Mouse (Mus musculus) CH12.LX (cell line): ENCODE measurements around the gene Dennd1a. TPM values are rescaled to one million over a fixed set of nuclear protein-coding genes. Genes with fewer than 3 reads are reported as not detected.

Experiments used
- DNase-seq: peaks from one replicate; pipeline ENCODE4 v3.0.0-alpha.2; 2013; ENCODE audit errors: extremely low read depth
- H3K27ac ChIP-seq: 2 replicates; pipeline ENCODE4 v1.5.1; 2012; ENCODE audit warnings: low read depth, mild to moderate bottlenecking, control low read depth, moderate library complexity; ENCODE audit not compliant: insufficient read depth
- H3K27me3 ChIP-seq: replicated peaks from 2 replicates; pipeline ENCODE3; 2012; ENCODE audit warnings: inconsistent platforms
- H3K36me3 ChIP-seq, 2 experiments: replicated peaks in 1 of 2; 2 replicates each; pipeline versions ENCODE3 to v1.6.1; 2012; ENCODE audit warnings: inconsistent platforms in 1 of 2, low read length in 1 of 2, mild to moderate bottlenecking in 1 of 2, mixed read lengths in 1 of 2, moderate library complexity in 1 of 2; ENCODE audit not compliant: control insufficient read depth in 1 of 2, insufficient read depth in 1 of 2
- H3K4me1 ChIP-seq, 2 experiments: 2 replicates each; pipeline ENCODE4 v1.6.1; 2012; ENCODE audit warnings: inconsistent platforms in 1 of 2, moderate library complexity in 1 of 2; ENCODE audit not compliant: insufficient read depth in 2 of 2, control insufficient read depth in 1 of 2
- H3K4me2 ChIP-seq: 2 replicates; pipeline ENCODE4 v1.6.1; 2012; ENCODE audit warnings: low read depth, mild to moderate bottlenecking, control low read depth; ENCODE audit not compliant: poor library complexity, insufficient read depth, severe bottlenecking
- H3K4me3 ChIP-seq, 3 experiments: fragments of 150-350 bp in 1 of 3; sonication (generic) in 1 of 3; replicated peaks in 1 of 3; 2 replicates each; pipeline versions ENCODE3 to v1.5.1; 2011 to 2012; ENCODE audit warnings: low read depth in 2 of 3, low read length in 2 of 3, mild to moderate bottlenecking in 2 of 3, moderate library complexity in 2 of 3, control low read depth in 1 of 3, improper control_type of control experiment in 1 of 3, inconsistent platforms in 1 of 3, mixed read lengths in 1 of 3; ENCODE audit not compliant: poor library complexity in 1 of 3
- H3K79me2 ChIP-seq: replicated peaks from 2 replicates; pipeline ENCODE4 v1.6.1; 2012; ENCODE audit warnings: mild to moderate bottlenecking, moderate library complexity; ENCODE audit not compliant: control insufficient read depth, poor library complexity, insufficient read depth, severe bottlenecking; ENCODE audit errors: extremely low read depth
- H3K9ac ChIP-seq: 2 replicates; pipeline ENCODE4 v1.6.1; 2012; ENCODE audit warnings: low read depth, mild to moderate bottlenecking, control low read depth, moderate library complexity; ENCODE audit not compliant: insufficient read depth
- H3K9me3 ChIP-seq: replicated peaks from 2 replicates; pipeline ENCODE3; 2012; ENCODE audit warnings: low read length, inconsistent platforms, mixed read lengths
- BHLHE40 ChIP-seq: IDR thresholded peaks from 2 replicates; pipeline ENCODE4 v1.6.1; 2011; ENCODE audit warnings: mild to moderate bottlenecking, low read depth, low read length, improper control_type of control experiment
- CHD1 ChIP-seq: IDR thresholded peaks from 2 replicates; pipeline ENCODE4 v1.6.1; 2012; ENCODE audit warnings: low read depth, low read length, improper control_type of control experiment, inconsistent platforms
- CHD2 ChIP-seq: IDR thresholded peaks from 2 replicates; pipeline ENCODE4 v1.6.1; 2011; ENCODE audit warnings: low read length, improper control_type of control experiment
- ELF1 ChIP-seq: IDR thresholded peaks from 2 replicates; pipeline ENCODE4 v1.6.1; 2014; ENCODE audit warnings: low read depth, mild to moderate bottlenecking, inconsistent platforms, low read length, improper control_type of control experiment
- IRF4 ChIP-seq: IDR thresholded peaks from 2 replicates; pipeline ENCODE4 v1.6.1; 2014; ENCODE audit warnings: low read depth, mild to moderate bottlenecking, inconsistent platforms, low read length, improper control_type of control experiment
- MAX ChIP-seq: IDR thresholded peaks from 2 replicates; pipeline ENCODE4 v1.6.1; 2011; ENCODE audit warnings: low read length, improper control_type of control experiment
- MYC ChIP-seq: IDR thresholded peaks from 2 replicates; pipeline ENCODE4 v1.6.1; 2011; ENCODE audit warnings: low read depth, mild to moderate bottlenecking, improper control_type of control experiment, low read length
- NRF1 ChIP-seq: IDR thresholded peaks from 2 replicates; pipeline ENCODE4 v1.6.1; 2014; ENCODE audit warnings: low read depth, mild to moderate bottlenecking, inconsistent platforms, low read length, improper control_type of control experiment, moderate library complexity
- RCOR1 ChIP-seq: conservative IDR thresholded peaks from 2 replicates; pipeline ENCODE4 v1.6.1; 2012; ENCODE audit warnings: low read depth, mild to moderate bottlenecking, inconsistent platforms, low read length, improper control_type of control experiment
- SIN3A ChIP-seq: IDR thresholded peaks from 2 replicates; pipeline ENCODE4 v1.6.1; 2012; ENCODE audit warnings: low read length, improper control_type of control experiment, inconsistent platforms
- SMC3 ChIP-seq: IDR thresholded peaks from 2 replicates; pipeline ENCODE4 v1.6.1; 2011; ENCODE audit warnings: low read depth, low read length, improper control_type of control experiment
- TCF12 ChIP-seq: IDR thresholded peaks from 2 replicates; pipeline ENCODE4 v1.6.1; 2014; ENCODE audit warnings: low read depth, mild to moderate bottlenecking, inconsistent platforms, low read length, improper control_type of control experiment
- UBTF ChIP-seq: IDR thresholded peaks from 2 replicates; pipeline ENCODE4 v1.6.1; 2012; ENCODE audit warnings: low read depth, mild to moderate bottlenecking, inconsistent platforms, low read length, improper control_type of control experiment, moderate library complexity
- USF2 ChIP-seq: conservative IDR thresholded peaks from 2 replicates; pipeline ENCODE4 v1.6.1; 2011; ENCODE audit warnings: low read depth, low read length, improper control_type of control experiment
- dilution Hi-C: fragments of 300-500 bp; cut with MboI; formaldehyde crosslinking; loops from 2 replicates; pipeline ENCODE4 v1.14.3; 2020; ENCODE audit warnings: low sequenced_read_pairs; ENCODE audit not compliant: extremely low pct_unique_long_range_greater_than_20kb, extremely low pct_ligation_motif_present
- in situ Hi-C: fragments of 300-500 bp; cut with MboI; formaldehyde crosslinking; loops from 3 replicates; pipeline ENCODE4 v1.14.3; 2019; ENCODE audit warnings: low sequenced_read_pairs, low pct_ligation_motif_present, low pct_unique_long_range_greater_than_20kb, mixed read lengths
- polyA plus RNA-seq: library from polyadenylated mRNA; unstranded; fragments of >175 nt; gene quantifications from 2 replicates; pipeline ENCODE4 v1.2.1, GENCODE M21; 2012; ENCODE audit warnings: low read depth; ENCODE audit not compliant: insufficient read length
- total RNA-seq, 2 experiments: library from RNA; depleted of rRNA; stranded (reverse); fragments of 300-350 nt in 1 of 2; fragments of >200 nt in 1 of 2; gene quantifications; 2 replicates each; pipeline ENCODE4 v1.2.3; 2012 to 2014

The Dennd1a gene
- total and polyA plus RNA-seq, 3 experiments = 2.7 to 7.3 (median 4.3) TPM

DNA sequence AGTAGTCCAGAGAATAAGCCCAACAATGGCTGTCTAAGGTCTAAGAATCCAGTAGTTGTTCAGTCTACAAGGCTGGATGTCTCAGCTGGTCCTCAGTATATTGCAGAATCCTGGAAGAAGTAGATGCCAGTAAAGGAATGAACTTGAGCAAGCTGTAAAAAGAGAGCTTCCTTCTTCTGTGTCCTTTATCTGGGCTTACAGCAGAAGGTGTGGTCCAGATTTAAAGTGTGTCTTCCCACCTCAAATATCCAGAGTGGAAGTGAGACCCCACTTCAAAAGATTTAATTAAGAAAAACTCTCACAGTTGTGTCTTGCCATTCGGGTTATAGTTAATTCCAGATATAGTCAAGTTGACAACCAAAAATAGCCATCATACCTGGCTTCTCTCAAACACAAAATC is 162.5 kb downstream of the Dennd1a start:
- dilution Hi-C loops (no loop called here), in situ Hi-C loops (no loop called here)
- Histone ChIP-seq H3K9me3 (no peaks in the 10 kb centered on the region), H3K4me3 (no peak overlapping the region), H3K27ac (no peak overlapping the region), H3K27me3 (no peaks in the 10 kb centered on the region), H3K79me2 (no peaks in the 10 kb centered on the region), H3K9ac (no peak overlapping the region), H3K36me3 (peaks cover 0 to 7% of the 10 kb centered on the region in 2 experiments), H3K4me1 (no peaks in the 10 kb centered on the region), H3K4me2 (no peak overlapping the region)
- DNase-seq = no peak
- TF ChIP-seq SMC3 = no peak

DNA sequence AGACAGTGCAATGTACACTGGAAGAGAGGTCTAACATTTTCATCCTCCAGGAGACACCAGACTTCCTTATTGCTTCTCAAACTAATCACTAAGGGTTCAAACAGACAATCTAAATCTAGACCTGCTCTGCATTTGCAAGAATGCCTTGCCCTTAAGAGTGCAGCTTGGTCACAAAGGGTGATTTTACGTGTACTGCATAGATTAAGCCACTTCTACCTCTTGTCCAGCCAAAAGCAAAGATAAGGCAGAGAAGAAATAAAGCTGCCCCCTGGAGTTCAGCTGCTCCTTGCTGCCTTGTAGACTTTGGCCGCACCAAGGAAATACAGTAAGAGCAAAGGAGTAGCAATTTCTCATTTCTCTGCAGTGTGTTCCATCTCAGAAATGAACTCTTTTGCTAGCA is 172.2 kb downstream of the Dennd1a start:
- in situ Hi-C loops (no loop called here), dilution Hi-C loops (no loop called here)
- Histone ChIP-seq H3K4me2 (no peak overlapping the region), H3K9me3 (no peaks in the 10 kb centered on the region), H3K9ac (no peak overlapping the region), H3K4me3 (no peak overlapping the region), H3K27me3 (no peaks in the 10 kb centered on the region), H3K27ac (no peak overlapping the region), H3K79me2 (no peaks in the 10 kb centered on the region), H3K36me3 (no peaks in the 10 kb centered on the region), H3K4me1 (no peaks in the 10 kb centered on the region)
- no peak for DNase-seq
- no peak for TF ChIP-seq SIN3A

GRCm38 (mm10) chr2:38111655-38112351 is 175.4 kb downstream of the Dennd1a start:
- Histone ChIP-seq H3K4me1 (no peaks in the 10 kb centered on the region), H3K9me3 (no peaks in the 10 kb centered on the region), H3K79me2 (no peaks in the 10 kb centered on the region), H3K27me3 (no peaks in the 10 kb centered on the region), H3K9ac (no peak overlapping the region), H3K4me3 (no peak overlapping the region), H3K36me3 (no peaks in the 10 kb centered on the region), H3K4me2 (no peak overlapping the region), H3K27ac (no peak overlapping the region)
- in situ Hi-C loops = no loop called here
- no peak for DNase-seq
- TF ChIP-seq MAX (no peak), CHD1 (no peak)
- dilution Hi-C loops = no loop called here

DNA sequence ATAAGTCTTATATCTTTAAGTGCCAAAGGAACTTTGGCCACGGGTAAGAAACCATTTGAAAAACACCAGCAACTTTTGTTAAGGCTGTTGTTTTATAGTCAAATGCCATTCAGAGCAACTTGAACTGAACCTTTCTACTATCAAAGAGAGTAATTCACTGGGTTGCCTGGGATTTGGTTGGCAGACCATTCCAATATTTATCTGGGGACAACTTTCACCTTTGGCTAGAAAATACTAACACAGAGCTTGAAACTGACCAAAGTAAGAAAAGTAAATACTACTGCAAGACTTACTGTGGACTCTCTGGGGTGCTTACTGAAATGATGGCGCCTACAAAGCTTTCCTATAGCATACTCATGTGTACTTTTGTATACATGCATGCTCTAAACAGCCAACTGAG is 178.6 kb downstream of the Dennd1a start:
- Histone ChIP-seq H3K4me1 (no peaks in the 10 kb centered on the region), H3K9me3 (no peaks in the 10 kb centered on the region), H3K4me3 (no peak overlapping the region), H3K9ac (no peak overlapping the region), H3K79me2 (no peaks in the 10 kb centered on the region), H3K36me3 (no peaks in the 10 kb centered on the region), H3K27ac (no peak overlapping the region), H3K4me2 (no peak overlapping the region), H3K27me3 (no peaks in the 10 kb centered on the region)
- DNase-seq = no peak
- in situ Hi-C loops (no loop called here), dilution Hi-C loops (no loop called here)
- TF ChIP-seq TCF12 (no peak), BHLHE40 (no peak), USF2 (no peak), ELF1 (no peak), CHD2 (no peak), UBTF (no peak), NRF1 (no peak), IRF4 (no peak), RCOR1 (no peak), SIN3A (no peak), MYC (no peak)
